Mouse (Mus musculus) MEL (cell line): ENCODE data around the gene Fto. TPM values are rescaled to one million over a fixed set of nuclear protein-coding genes. Genes with fewer than 3 reads are reported as not detected.

ENCODE experiments used
- DNase-seq: peaks from one replicate; pipeline ENCODE4 v3.0.0; 2011; ENCODE audit warnings: low read depth, low spot score
- H3K27ac ChIP-seq: 2 replicates; pipeline ENCODE4 v1.5.1; 2012; ENCODE audit warnings: low read depth, mild to moderate bottlenecking, control low read depth, low read length, moderate library complexity; ENCODE audit not compliant: control insufficient read depth
- H3K27me3 ChIP-seq, 2 experiments: fragments of 150-350 bp in 1 of 2; sonication (generic) in 1 of 2; 2 replicates each; pipeline ENCODE4 v1.6.1; 2012; ENCODE audit warnings: low read length in 2 of 2, mild to moderate bottlenecking in 2 of 2, improper control_type of control experiment in 1 of 2, moderate library complexity in 1 of 2; ENCODE audit not compliant: insufficient read depth in 2 of 2, control insufficient read depth in 1 of 2
- H3K36me3 ChIP-seq, 2 experiments: 2 replicates each; pipeline ENCODE4 v1.6.1; 2012 to 2014; ENCODE audit warnings: low read length in 2 of 2, improper control_type of control experiment in 1 of 2, inconsistent platforms in 1 of 2, mild to moderate bottlenecking in 1 of 2; ENCODE audit not compliant: insufficient read depth in 2 of 2, control insufficient read depth in 1 of 2
- H3K4me1 ChIP-seq, 2 experiments: fragments of 150-350 bp in 1 of 2; sonication (generic) in 1 of 2; 2 replicates each; pipeline ENCODE4 v1.6.1; 2012; ENCODE audit warnings: low read length in 2 of 2, improper control_type of control experiment in 1 of 2, mild to moderate bottlenecking in 1 of 2; ENCODE audit not compliant: insufficient read depth in 2 of 2, control insufficient read depth in 1 of 2
- H3K4me3 ChIP-seq, 2 experiments: fragments of 150-350 bp in 1 of 2; sonication (generic) in 1 of 2; 2 replicates each; pipeline ENCODE4 v1.5.1; 2012; ENCODE audit warnings: low read depth in 2 of 2, low read length in 2 of 2, mild to moderate bottlenecking in 2 of 2, moderate library complexity in 2 of 2, control low read depth in 1 of 2, improper control_type of control experiment in 1 of 2; ENCODE audit not compliant: control insufficient read depth in 1 of 2, insufficient read depth in 1 of 2
- H3K79me2 ChIP-seq: 2 replicates; pipeline ENCODE4 v1.6.1; 2012; ENCODE audit warnings: mild to moderate bottlenecking, low read length, moderate library complexity; ENCODE audit not compliant: control insufficient read depth, poor library complexity, insufficient read depth
- H3K9ac ChIP-seq: 2 replicates; pipeline ENCODE4 v1.6.1; 2012; ENCODE audit warnings: low read depth, mild to moderate bottlenecking, control low read depth, low read length, moderate library complexity; ENCODE audit not compliant: control insufficient read depth, poor library complexity, severe bottlenecking
- H3K9me3 ChIP-seq: fragments of 150-350 bp; sonication (generic); replicated peaks from 2 replicates; pipeline ENCODE4 v1.6.1; 2012; ENCODE audit warnings: mild to moderate bottlenecking, low read length, improper control_type of control experiment, moderate library complexity; ENCODE audit not compliant: insufficient read depth
- CHD2 ChIP-seq: IDR thresholded peaks from 2 replicates; pipeline ENCODE4 v1.6.1; 2011; ENCODE audit warnings: low read length, improper control_type of control experiment
- ELF1 ChIP-seq: IDR thresholded peaks from 2 replicates; pipeline ENCODE4 v1.6.1; 2014; ENCODE audit warnings: low read depth, mild to moderate bottlenecking, inconsistent platforms, low read length, improper control_type of control experiment, moderate library complexity
- EP300 ChIP-seq, 2 experiments: IDR thresholded peaks; 2 replicates each; pipeline ENCODE4 v1.6.1; 2011; ENCODE audit warnings: improper control_type of control experiment in 2 of 2, low read length in 2 of 2, low read depth in 1 of 2, mild to moderate bottlenecking in 1 of 2
- ETS1 ChIP-seq: IDR thresholded peaks from 2 replicates; pipeline ENCODE4 v1.6.1; 2012; ENCODE audit warnings: low read depth, mild to moderate bottlenecking, inconsistent platforms, low read length, improper control_type of control experiment, moderate library complexity
- GABPA ChIP-seq: IDR thresholded peaks from 2 replicates; pipeline ENCODE4 v1.6.1; 2012; ENCODE audit warnings: low read depth, mild to moderate bottlenecking, inconsistent platforms, low read length, improper control_type of control experiment, moderate library complexity
- KAT2A ChIP-seq: conservative IDR thresholded peaks from 2 replicates; pipeline ENCODE4 v1.6.1; 2012; ENCODE audit warnings: low read depth, low read length, improper control_type of control experiment, inconsistent platforms
- MAFK ChIP-seq: IDR thresholded peaks from 2 replicates; pipeline ENCODE4 v1.6.1; 2011; ENCODE audit warnings: low read depth, mild to moderate bottlenecking, low read length, improper control_type of control experiment, borderline replicate concordance
- MAZ ChIP-seq: IDR thresholded peaks from 2 replicates; pipeline ENCODE4 v1.6.1; 2012; ENCODE audit warnings: low read depth, mild to moderate bottlenecking, inconsistent platforms, low read length, improper control_type of control experiment
- MEF2A ChIP-seq: IDR thresholded peaks from 2 replicates; pipeline ENCODE4 v1.6.1; 2014; ENCODE audit warnings: low read depth, mild to moderate bottlenecking, inconsistent platforms, low read length, improper control_type of control experiment; ENCODE audit not compliant: poor library complexity, insufficient replicate concordance, severe bottlenecking; ENCODE audit errors: extremely low read depth
- MXI1 ChIP-seq: IDR thresholded peaks from 2 replicates; pipeline ENCODE4 v1.6.1; 2011; ENCODE audit warnings: mild to moderate bottlenecking, low read depth, low read length, improper control_type of control experiment
- MYC ChIP-seq: IDR thresholded peaks from 2 replicates; pipeline ENCODE4 v1.6.1; 2011; ENCODE audit warnings: low read depth, mild to moderate bottlenecking, low read length, improper control_type of control experiment, moderate library complexity
- POLR2AphosphoS2 ChIP-seq: IDR thresholded peaks from 2 replicates; pipeline ENCODE4 v1.6.1; 2011; ENCODE audit warnings: low read length, improper control_type of control experiment
- POLR2AphosphoS5 ChIP-seq: IDR thresholded peaks from 2 replicates; pipeline ENCODE4 v1.6.1; 2012; ENCODE audit warnings: low read depth, borderline replicate concordance, mild to moderate bottlenecking, inconsistent platforms, low read length, moderate library complexity, mixed read lengths
- SIN3A ChIP-seq: IDR thresholded peaks from 2 replicates; pipeline ENCODE4 v1.6.1; 2012; ENCODE audit warnings: low read length, improper control_type of control experiment, inconsistent platforms
- SMC3 ChIP-seq: IDR thresholded peaks from 2 replicates; pipeline ENCODE4 v1.6.1; 2011; ENCODE audit warnings: low read depth, low read length, improper control_type of control experiment
- TAL1 ChIP-seq: IDR thresholded peaks from 2 replicates; pipeline ENCODE4 v1.6.1; 2012; ENCODE audit warnings: mild to moderate bottlenecking, inconsistent platforms, low read length, moderate library complexity, mixed read lengths
- TBP ChIP-seq: IDR thresholded peaks from 2 replicates; pipeline ENCODE4 v1.8.0; 2011; ENCODE audit warnings: low read depth, low read length, improper control_type of control experiment
- ZC3H11A ChIP-seq: IDR thresholded peaks from 2 replicates; pipeline ENCODE4 v1.6.1; 2012; ENCODE audit warnings: low read depth, mild to moderate bottlenecking, inconsistent platforms, low read length, improper control_type of control experiment
- ZNF384 ChIP-seq: IDR thresholded peaks from 2 replicates; pipeline ENCODE4 v1.6.1; 2012; ENCODE audit warnings: low read depth, mild to moderate bottlenecking, inconsistent platforms, low read length, improper control_type of control experiment
- polyA plus RNA-seq, 2 experiments: library from polyadenylated mRNA; stranded (reverse) in 1 of 2; unstranded in 1 of 2; fragments of >175 nt in 1 of 2; fragments of >200 nt in 1 of 2; gene quantifications; 2 replicates each; pipeline versions ENCODE4 v1.2.1 to v1.2.4; 2012; ENCODE audit warnings: low replicate concordance in 2 of 2, low read depth in 1 of 2; ENCODE audit not compliant: insufficient read length in 2 of 2, insufficient read depth in 1 of 2, missing spikeins in 1 of 2
- total RNA-seq: library from RNA; depleted of rRNA; stranded (reverse); fragments of 300-350 nt; gene quantifications from 2 replicates; pipeline ENCODE4 v1.2.3, GENCODE M21; 2012

The Fto gene
- total and polyA plus RNA-seq, 3 experiments = 13.5 to 41.1 TPM; not detected in 1

- H3K4me1 ChIP-seq = no peaks in the 10 kb centered on the region
- H3K79me2 ChIP-seq = no peaks in the 10 kb centered on the region
- no peak overlapping the region for H3K4me3 ChIP-seq
- no peak overlapping the region for H3K9ac ChIP-seq
- H3K27me3 ChIP-seq = no peaks in the 10 kb centered on the region
- TF ChIP-seq POLR2AphosphoS2 (no peak), ZC3H11A (no peak), TBP (no peak), KAT2A (no peak), MXI1 (no peak), MYC (no peak), CHD2 (no peak), MAFK (no peak), EP300 (IDR thresholded peaks at IDR 0.05; ENCODE audit: low read depth in 1 of 2, low read length in 2 of 2) (no peak), POLR2AphosphoS5 (no peak), SMC3 (no peak), SIN3A (no peak)
- TF ChIP-seq, all 39 proteins: peak for 0
- Histone ChIP-seq H3K36me3 (no peaks in the 10 kb centered on the region; a peak in 1 of 4 replicates), H3K27ac (no peak overlapping the region), H3K9me3 (no peaks in the 10 kb centered on the region)
- no peak for DNase-seq
Observed at GRCm38 (mm10) chr8:91546599-91546998, 233.3 kb downstream of the Fto start.

- DNase-seq = no peak
Observed at GRCm38 (mm10) chr8:91550131-91550530, 236.8 kb downstream of the Fto start.

GRCm38 (mm10) chr8:91551166-91551765, 237.9 kb downstream of the Fto start:
- TF ChIP-seq CHD2 = no peak
- TF ChIP-seq ETS1 = no peak
- no peak for TF ChIP-seq GABPA
- TF ChIP-seq ELF1 = no peak
- no peak for TF ChIP-seq TAL1
- TF ChIP-seq MAFK = no peak
- DNase-seq = no peak
- Histone ChIP-seq H3K9me3 (no peaks in the 10 kb centered on the region), H3K9ac (no peak overlapping the region), H3K27ac (no peak overlapping the region), H3K4me3 (no peak overlapping the region), H3K27me3 (no peaks in the 10 kb centered on the region), H3K4me1 (no peaks in the 10 kb centered on the region), H3K36me3 (no peaks in the 10 kb centered on the region; a peak in 1 of 4 replicates), H3K79me2 (no peaks in the 10 kb centered on the region)

More at GRCm38 (mm10) chr8:91550131-91550530, 236.8 kb downstream of the Fto start:
- TF ChIP-seq ZNF384 (no peak), MEF2A (no peak), MAZ (no peak)
- H3K36me3 ChIP-seq = no peaks in the 10 kb centered on the region; a peak in 1 of 4 replicates
- H3K9ac ChIP-seq = no peak overlapping the region
- H3K4me1 ChIP-seq = no peaks in the 10 kb centered on the region
- H3K27me3 ChIP-seq = no peaks in the 10 kb centered on the region
- no peaks in the 10 kb centered on the region for H3K9me3 ChIP-seq
- H3K27ac ChIP-seq = no peak overlapping the region
- no peak overlapping the region for H3K4me3 ChIP-seq
- H3K79me2 ChIP-seq = no peaks in the 10 kb centered on the region
